Mouse (Mus musculus) gastrocnemius, adult 8-10 months (tissue): Measurements from ENCODE around the gene Lrrc75b. TPM values are rescaled to one million over a fixed set of nuclear protein-coding genes. Genes with fewer than 3 reads are reported as not detected.
"Not testable (repeated sequence)": the region's sequence is repeated elsewhere in the genome, so short reads cannot be mapped to it uniquely, and the experiment has no call there.

Experiments
- DNase-seq, 2 experiments: peaks; one replicate each; pipeline ENCODE4 v3.0.0; 2022; ENCODE audit warnings: low spot score in 2 of 2
- total RNA-seq, 4 experiments: library from RNA; stranded (reverse); gene quantifications; 2 replicates each; pipeline ENCODE4 v1.2.4; 2022

Lrrc75b gene
- total RNA-seq, 4 experiments from 2014 or later, result 0.07 TPM; not detected in 3

DNA sequence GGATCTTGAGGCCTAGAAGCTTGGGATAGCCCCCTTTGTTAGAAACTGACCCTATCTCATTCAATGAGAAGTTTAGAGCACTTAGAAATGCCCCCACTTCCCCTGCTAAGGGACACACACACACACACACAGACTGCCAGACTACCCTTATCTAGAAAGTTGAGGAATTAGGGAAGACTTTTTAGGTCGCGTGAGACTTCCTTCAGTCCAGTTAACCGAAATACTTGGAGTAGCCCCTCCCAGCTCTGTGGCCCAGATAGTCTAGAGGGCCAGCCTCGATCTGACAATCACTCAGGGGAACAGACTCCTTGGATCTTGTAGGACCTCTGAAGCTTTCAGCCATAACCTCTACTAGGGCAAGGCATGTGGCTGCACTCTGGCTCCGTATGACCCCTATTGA lies 7.9 kb upstream of the Lrrc75b start:
- no peak for DNase-seq

DNA sequence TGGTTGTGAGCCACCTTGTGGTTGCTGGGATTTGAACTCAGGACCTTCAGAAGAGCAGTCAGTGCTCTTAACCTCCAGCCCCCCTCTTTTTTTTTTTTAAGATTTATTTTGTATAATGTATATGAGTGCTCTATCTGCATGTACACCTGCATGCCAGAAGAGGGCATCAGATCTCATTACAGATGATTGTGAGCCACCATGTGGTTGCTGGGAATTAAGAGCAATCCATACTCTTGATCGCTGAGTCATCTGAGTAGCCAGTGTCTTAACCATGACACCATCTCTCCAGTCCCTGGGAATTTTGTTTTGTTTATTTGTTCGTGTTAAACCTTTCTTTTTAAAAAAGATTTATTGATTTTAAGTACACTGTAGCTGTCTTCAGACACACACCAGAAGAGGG lies 6.6 kb upstream of the Lrrc75b start:
- not testable (repeated sequence) for DNase-seq

DNA sequence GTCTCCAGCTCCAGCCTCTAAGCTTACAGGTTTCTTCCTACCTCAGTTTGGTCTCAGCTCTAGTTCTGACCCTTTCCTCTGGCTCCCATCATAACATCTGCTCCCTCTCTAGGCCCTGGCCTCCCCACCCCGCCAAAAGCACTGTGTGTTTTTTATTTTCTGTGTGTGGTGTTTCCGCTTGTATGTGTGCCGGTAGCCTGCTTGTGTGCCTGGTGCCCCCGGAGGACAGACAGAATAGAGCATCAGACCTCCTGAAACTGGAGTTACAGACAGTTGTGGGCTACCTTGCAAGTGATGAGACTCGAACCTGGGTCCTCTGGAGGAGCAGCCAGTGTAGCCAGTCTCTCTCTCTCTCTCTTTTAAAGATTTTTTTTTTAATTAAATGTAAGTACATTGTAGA lies 6.2 kb upstream of the Lrrc75b start:
- no peak for DNase-seq

DNA sequence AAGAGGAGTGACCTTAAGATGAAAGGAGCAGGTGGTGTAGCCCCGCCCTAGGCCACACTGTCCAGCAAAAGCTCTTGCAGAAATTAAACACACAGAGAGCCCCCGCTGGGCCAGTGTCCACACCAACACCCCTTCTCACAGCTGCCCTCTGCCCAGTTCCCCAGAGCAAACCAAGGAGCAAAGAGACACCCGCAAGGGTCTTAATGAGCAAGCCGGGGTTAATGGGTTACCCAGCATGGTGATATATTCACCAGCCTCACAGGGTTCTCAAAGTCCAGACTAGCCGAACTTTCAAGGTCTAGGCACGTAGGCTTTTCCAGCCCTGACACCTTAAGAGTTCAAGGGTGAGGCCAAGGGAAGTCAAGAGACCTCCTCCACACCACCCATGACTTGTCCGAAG lies 5.8 kb upstream of the Lrrc75b start:
- no peak for DNase-seq

DNA sequence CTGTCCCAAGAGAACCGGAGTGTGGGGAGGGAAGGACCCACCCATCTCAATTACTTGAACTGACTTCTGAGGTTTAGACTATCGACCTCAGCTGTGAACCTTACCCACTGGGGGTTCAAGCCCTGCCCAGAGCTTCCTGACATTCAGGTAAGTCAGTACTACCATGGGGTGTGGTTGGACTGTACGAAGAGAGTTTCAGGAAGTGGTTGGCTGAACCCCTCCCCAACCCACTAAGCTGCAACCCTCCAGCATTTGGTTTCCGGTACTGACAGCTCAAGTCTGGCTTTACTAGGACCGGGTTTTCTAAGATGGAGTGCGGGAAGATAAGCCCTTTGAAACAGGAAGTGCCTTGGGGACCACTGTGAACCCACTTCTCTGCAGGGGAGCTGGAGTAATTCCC lies 5.3 kb upstream of the Lrrc75b start:
- DNase-seq, result no peak

DNA sequence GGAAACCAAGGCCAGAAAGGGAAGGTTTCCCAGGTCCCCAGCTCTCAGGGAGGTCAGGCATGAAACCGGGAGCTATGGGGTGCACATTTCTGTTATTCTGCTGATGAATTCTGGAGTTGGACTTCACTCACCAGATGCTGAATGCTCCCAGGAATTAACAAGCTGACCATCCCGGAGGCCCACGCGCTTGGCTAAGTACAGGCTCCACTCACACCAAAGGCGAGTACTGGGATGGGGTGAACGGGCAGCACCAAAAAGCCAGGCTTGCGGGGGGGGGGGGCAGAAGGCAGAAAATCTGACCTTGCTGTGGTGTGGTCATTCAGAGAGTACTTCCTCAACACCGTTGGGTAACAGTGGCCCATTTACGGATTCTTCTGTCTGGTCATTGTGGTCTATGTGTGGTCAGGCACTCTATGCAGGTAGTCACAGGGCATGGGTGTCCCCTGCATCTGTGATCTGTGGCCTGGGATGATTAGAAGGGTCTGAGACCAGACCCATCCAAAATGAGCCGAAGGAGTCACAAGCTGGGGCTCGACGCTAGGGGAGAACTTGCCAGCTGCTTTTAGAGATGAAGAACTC lies 4.6 kb upstream of the Lrrc75b start:
- no peak for DNase-seq

DNA sequence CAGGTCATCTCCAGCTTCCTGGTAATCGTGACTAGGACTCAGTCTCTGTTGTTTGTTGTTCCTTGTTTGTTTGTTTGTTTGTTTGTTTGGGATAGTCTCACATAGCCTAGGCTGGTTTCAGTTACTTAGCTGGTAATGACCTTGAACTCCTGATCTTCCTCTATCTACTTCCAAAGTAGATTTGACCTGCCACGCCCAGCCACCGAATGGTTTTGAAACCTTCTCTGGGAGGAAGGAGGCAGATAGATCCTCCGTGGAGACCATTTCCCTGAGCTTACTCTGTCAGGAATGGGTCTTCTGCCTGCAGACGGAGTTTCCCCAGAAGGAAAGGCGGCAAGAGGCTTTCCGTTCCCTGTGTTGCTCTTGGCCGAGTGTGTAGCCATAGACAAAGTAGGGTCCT lies 2.5 kb upstream of the Lrrc75b start:
- DNase-seq, result no peak

DNA sequence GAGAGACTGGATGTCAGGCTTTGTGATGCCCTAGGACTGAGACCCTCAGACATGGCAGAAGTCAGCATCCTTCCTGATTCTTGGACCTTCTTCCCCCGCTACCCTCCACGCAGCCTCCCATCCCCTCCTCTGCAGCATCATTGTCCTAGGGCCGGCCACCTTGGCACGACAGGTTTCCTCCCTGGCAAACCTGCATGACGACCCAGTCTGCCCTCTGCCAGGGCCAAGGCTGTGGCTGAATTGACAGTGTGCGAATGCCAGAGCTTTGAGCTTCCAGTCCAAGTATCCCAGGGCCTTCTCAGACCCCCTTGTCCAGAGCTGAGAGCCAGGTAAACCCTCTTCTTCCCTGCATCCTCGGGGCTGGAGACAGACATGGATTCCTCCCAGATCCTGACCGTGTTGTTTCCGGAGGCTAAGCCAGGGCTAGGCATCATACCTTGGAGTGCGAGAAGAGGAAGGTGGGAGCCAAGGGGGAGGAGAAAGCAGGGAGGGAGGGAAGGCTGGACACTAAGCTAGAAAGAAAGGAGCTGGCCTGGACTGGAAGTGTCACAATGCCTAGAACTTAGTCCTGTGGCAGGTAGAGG lies 1.0 kb upstream of the Lrrc75b start, which contains the start of gene Ggt1:
Gene Ggt1 (plus strand): TSS at position 534 of the 584 bp plus-strand sequence.
- DNase-seq, result no peak

DNA sequence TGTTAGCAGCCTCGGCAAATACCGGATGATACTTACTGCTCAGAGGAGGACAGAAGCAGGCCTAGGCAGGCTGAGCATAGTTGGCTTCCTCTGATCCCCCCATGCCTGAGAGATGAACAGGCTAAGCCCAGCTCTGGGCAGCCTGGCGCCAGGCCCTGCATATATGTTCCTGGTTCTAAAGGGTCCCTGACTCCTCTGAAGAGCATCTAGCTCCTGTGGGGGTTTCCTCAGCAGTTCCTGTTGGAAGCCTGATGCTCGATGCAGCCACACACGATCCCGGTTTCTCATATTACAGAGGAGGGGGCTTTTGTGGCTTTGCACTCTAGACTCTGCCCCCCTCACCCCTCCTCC lies 394 bp upstream of the Lrrc75b start:
- DNase-seq, result no peak

DNA sequence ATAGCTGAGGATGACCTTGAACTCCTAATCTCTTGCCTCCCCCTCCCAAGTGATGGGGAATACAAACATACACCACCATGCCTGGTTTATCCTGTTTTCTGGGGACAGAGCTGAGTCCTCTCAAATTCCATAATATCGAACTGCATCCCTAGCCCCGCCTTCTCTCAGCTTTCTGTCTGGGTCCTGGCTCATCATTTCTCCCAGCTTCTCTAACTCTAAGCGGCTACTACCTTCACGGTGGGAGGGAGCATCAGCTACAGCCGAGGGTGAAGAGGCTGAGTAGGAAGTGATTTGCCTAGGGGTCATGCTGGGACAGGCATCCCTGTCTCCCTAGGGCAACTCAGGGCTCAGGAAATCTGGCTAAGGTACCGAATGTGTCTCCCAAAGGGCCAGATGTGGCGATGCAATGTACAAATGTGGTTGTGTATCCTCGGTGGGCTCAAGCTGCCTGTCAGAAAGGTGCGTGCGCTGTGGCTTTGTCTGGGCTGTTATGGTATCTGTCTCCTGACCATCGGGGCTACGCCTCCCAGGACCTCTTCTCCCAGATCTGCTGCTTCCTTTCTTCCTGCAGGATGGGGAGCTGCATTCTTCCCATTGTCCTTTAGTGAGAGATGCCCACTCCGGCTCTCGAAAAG lies 972 bp downstream of the Lrrc75b start:
- DNase-seq, result no peak

DNA sequence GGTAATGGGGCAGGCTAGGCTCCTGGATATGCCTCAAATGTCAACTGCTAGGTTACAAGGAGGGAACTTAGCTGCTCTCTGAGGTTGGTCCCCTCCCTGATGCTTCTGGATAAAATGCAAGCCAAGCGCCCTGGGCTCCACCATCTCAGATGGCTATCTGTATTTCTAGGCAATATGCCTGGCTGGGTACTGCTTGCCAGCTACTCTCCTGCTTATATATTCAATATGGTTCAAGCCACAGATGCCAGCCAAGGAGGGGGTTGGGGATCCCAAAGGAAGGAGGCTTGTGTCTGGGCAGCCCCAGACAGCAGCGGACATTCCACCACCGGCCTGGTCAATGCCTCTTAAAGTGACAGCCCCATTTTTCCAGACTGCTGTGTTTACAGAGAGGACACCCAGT lies 1.6 kb downstream of the Lrrc75b start:
- no peak for DNase-seq

DNA sequence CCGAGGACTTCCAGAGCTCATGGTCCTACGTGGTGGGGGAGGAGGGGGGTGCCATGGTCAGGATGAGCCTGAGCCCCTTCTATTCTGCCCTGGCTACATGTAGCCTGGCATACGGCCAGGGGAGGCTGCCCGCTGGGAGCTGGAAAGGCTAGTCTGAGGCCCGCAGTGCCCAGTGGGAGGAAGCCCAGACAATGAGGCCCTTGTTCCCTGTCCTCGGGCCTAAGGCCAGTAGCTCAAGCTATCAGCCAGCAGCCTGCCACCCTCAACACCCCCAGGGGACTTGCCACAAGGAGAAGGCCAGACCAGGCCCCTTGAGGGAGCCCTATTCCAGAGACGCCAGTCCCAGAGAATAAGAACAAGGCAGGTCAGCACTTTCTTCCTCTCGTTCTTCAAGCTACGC lies 4.1 kb downstream of the Lrrc75b start:
- DNase-seq, result no peak

DNA sequence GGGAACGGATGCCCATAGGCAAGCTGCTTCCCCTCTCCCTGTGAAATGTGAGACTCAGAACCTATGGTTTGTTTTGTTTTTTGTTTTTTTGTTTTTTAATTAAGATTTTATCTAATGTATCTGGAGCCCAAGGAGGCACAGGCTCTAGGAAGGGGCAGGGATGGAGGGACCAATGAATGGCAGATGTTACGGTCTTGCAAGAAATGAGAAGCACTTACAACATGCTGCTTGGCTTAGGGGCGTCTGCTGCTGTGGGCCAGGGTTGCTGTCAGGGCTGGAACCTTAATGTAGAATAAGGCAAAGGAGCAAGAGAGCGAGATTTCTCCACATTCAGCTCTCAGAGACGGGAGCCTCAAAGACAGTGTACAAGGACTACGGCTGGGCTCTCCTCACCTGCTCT lies 4.6 kb downstream of the Lrrc75b start:
- no peak for DNase-seq

DNA sequence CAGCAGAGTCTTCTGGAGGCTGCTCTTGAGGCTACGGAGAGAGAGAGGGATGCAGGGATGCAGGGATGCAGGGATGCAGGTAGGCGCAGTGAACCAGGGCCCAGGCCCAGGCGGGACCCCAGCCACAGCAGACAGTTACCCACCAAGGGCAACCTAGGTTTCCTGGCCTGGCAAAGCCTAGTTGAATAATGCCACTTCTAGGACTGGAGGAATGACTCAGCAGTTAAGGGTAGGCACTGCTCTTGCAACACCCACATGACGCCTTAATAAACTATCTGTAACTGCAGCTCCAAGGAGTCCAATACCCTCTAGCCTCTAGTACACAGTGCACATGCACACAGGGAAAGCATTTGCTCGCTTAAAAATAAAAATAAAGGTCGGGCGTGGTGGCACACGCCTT lies 6.0 kb downstream of the Lrrc75b start:
- DNase-seq, result no peak

DNA sequence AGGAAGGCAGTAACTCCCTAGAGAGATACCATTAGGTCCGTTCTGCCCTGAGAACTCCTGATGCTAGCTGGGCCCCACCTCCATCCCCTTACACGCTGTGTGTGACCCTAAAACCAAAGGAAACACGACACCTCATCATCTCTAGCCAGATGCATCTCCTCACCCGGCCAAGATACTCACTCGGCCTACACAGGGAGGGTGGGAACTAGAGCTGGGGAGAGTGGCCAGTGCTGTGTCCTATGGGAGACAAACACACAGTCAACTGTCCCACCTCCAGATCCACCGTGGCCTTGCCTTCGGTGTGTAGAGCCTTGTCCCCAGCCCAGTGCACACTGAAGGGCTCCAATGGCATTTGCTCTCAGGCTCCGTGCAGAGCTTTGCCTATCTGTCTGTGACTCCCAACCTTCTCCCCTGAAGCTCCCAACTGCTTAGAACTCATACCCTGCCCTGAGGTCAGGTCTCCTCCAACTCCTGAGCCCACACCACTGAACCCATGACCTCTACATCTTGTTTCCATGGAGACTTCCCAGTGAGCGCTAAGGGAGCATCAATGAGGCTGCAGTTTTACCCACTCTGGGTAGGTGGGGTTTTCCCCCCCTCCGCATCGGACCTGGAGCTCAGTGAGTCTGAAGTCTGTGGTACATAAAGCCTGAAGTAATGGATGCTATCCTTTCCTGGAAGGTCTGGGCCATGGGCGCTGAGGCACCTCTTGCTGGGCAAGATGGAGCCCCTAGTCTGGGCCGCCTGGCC lies 7.3 kb downstream of the Lrrc75b start:
- no peak for DNase-seq

DNA sequence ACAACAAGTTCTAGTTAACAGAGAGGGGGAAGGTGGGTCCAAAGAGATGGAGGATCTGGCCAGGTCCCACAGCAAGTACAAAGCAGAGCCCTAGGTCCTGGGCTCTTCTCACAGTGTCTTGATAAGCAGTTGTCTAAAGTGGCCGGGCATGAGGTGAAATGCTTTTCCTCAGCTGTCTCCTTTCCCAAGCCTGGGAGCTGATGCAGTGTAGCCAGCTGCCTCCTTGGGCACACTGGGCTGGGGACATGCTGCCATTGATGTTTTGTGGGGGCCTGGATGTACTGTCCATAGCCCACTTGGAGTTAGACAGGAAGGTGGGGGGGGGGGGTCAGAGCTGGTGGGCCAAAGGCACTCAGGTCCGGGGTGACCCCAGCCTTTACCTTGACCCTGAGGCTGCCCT lies 8.0 kb downstream of the Lrrc75b start:
- no peak for DNase-seq

DNA sequence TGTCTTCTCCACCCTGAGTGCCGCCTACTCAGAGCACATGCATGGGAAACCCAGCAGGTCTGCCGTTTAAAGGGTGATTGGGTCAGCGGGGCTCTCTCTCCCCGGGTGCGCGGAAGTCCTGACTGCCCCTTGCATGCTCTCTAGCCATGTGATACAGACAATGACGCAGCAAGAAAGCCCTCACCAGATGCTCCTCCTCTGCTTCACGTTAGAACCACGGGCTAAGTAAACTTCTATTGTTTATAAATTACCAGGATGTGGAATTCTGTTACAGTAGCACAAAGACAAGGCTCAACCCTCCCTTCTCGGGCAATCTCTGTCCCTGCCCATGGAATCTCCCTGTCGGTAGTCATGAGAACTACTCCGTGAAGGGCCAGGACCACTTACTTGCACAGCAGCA lies 9.0 kb downstream of the Lrrc75b start:
- no peak for DNase-seq

DNA sequence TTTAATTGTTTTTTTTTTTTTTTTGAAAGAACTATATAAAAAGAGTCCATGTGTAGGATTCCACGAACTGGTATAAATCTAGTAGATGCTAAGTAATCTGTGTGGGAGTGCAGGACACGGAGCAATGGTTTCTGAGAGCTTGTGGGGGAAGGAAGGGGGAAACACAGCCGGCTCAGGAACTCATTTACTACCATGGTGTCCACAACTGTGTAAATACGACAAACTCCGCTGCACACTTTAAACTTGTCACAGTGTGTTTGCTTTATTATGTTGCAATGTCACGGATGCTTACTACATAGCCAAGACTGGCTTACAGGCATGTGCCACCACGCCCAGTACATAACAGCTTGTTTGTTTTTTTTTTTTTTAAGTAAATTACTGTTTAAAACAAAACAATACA lies 10.2 kb downstream of the Lrrc75b start:
- DNase-seq, result no peak

DNA sequence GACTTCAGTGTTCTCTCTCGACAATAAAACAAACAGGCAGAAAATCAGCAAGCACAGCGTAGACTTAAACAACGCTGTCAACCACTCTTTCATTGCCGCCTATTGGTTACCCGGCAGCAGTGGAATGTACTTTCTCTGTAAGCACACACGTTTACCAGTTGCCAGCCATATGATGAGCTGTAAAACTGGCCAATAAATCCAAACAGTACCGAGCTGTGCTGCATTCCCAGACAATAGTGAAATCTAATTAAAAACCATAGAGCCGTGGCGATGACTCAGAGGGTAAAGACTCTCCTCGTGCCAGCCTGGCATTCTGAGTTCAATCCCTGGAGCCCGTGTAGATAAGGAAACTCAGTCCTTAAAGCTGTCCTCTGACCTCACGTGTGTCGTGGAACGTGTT lies 11.6 kb downstream of the Lrrc75b start:
- no peak for DNase-seq

DNA sequence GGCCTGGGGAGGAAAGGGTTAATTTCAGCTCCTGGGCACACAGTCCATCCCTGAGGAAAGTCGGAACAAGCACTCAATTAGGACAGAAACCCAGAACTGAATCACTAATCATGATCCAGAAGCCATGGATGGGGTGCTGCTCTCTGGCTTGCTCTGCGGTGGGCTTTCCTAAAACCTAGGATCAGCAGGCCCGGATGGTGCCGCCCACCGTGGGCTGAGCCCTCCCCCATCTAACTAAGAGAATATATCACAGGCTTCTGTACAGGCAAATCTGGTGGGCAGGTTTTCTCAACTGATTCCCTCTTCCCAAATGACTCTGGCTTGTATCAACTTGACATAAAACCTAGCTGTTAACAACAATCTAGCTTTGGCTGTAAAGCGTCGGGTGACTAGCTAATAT lies 12.2 kb downstream of the Lrrc75b start:
- DNase-seq, result no peak

DNA sequence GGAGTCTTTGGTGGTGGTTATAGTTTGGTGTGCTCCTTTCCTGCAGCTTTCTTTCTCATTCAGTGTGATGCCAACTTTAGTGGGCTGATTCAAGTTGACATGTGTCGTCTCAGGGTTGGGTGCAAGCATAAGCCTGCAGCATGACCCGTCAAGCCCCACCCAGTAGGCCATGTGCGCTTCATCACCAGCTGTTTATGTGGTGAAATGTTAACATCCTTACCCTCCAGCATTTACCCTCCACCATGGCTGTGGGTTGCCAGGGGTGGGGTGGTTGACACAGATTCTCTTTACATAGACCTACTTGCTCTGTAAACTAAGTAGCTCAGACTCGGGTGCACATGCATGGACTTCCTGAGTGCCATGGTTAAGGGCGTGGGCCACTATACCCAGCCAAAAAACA lies 24.0 kb downstream of the Lrrc75b start:
- no peak for DNase-seq

DNA sequence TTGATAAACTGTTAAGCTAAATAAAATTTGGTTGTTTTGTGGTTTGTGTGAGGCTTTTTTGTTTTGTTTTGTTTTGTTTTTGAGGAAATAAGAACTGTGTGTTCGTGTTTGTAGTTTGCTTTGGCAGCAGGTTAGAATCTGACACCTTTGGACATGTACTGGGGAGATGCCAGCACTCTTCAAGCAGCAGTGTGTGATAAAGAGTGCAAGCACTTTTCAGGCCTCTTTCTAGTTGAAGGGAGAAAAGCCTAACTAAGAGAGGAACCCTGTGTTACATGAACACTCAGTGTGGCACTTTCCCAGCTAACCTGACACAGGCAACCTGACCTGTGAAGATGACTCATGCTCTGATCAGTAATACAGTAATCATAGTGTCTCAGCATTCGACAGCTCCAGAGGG lies 24.7 kb downstream of the Lrrc75b start:
- no peak for DNase-seq

DNA sequence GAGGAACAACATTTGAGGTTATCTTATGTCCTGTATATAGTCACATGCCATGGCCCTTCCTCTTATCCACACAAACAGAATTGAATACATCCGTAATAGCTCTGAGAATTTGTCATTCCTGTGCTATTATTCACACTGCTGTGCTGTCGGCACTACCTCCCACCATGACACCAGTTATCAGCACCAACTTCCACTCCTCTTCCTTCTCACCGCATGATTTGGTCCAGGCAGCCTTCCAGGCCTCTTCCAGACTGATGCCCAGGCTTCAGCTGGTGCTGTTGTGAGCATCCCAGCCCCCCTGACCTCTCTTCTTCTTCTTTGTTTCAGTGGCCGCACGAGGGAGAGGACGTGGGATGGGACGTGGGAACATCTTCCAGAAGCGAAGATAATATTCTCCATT lies 25.2 kb downstream of the Lrrc75b start:
- DNase-seq, result no peak
